Mouse (Mus musculus) bone marrow macrophage, adult 2 months (primary cell): ENCODE results near the gene Mab21l2.

Source experiments
- CTCF ChIP-seq: IDR thresholded peaks from 2 replicates; pipeline ENCODE4 v1.5.1; 2012; ENCODE audit warnings: low read depth, mild to moderate bottlenecking, low read length, moderate library complexity
- POLR2A ChIP-seq: IDR thresholded peaks from 2 replicates; pipeline ENCODE4 v1.6.1; 2012; ENCODE audit warnings: mild to moderate bottlenecking, low read depth, low read length, borderline replicate concordance

- TF ChIP-seq CTCF (no peak), POLR2A (no peak)
Observed at GRCm38 (mm10) chr3:86538645-86539554, 9.5 kb downstream of the Mab21l2 start.
